Mouse (Mus musculus) stomach, postnatal 0 days (tissue): ENCODE data around the gene Susd1. TPM values are rescaled to one million over a fixed set of nuclear protein-coding genes. Genes with fewer than 3 reads are reported as not detected.

Experiments used
- ATAC-seq: fragments of 200-750 bp; cut with Nextera tagmentation; 2 replicates; pipeline ENCODE4 v1.8.0; 2017; ENCODE audit not compliant: low FRiP score, low TSS enrichment
- DNase-seq: peaks from one replicate; pipeline ENCODE4 v3.0.0-alpha.2; 2016; ENCODE audit warnings: low spot score
- H3K27ac ChIP-seq: fragments of 300-500 bp; sonication (generic); replicated peaks from 2 replicates; pipeline ENCODE4 v1.5.1; 2014; ENCODE audit warnings: mild to moderate bottlenecking, control low read depth
- H3K27me3 ChIP-seq: fragments of 300-500 bp; sonication (generic); 2 replicates; pipeline ENCODE4 v1.6.1; 2014; ENCODE audit warnings: low read length; ENCODE audit not compliant: control insufficient read depth, insufficient read depth
- H3K36me3 ChIP-seq: fragments of 300-500 bp; sonication (generic); 2 replicates; pipeline ENCODE4 v1.6.1; 2014; ENCODE audit warnings: low read length, mixed read lengths; ENCODE audit not compliant: control insufficient read depth, insufficient read depth
- H3K4me1 ChIP-seq: fragments of 300-500 bp; sonication (generic); replicated peaks from 2 replicates; pipeline ENCODE4 v1.6.1; 2014; ENCODE audit warnings: antibody characterized with exemption; ENCODE audit not compliant: control insufficient read depth, insufficient read depth
- H3K4me2 ChIP-seq: fragments of 300-500 bp; sonication (generic); replicated peaks from 2 replicates; pipeline ENCODE4 v1.6.1; 2014; ENCODE audit warnings: low read depth, mild to moderate bottlenecking, control low read depth, moderate library complexity
- H3K4me3 ChIP-seq: fragments of 300-500 bp; sonication (generic); 2 replicates; pipeline ENCODE4 v1.5.1; 2014; ENCODE audit warnings: low read depth, low read length, control low read depth
- H3K9ac ChIP-seq: fragments of 300-500 bp; sonication (generic); 2 replicates; pipeline ENCODE4 v1.6.1; 2014; ENCODE audit warnings: mild to moderate bottlenecking, low read length, control low read depth, mixed read lengths
- H3K9me3 ChIP-seq: fragments of 300-500 bp; sonication (generic); 2 replicates; pipeline ENCODE4 v1.6.1; 2016; ENCODE audit warnings: low read length; ENCODE audit not compliant: control insufficient read depth
- CTCF ChIP-seq: IDR thresholded peaks from 2 replicates; pipeline ENCODE4 v1.5.1; 2016; ENCODE audit warnings: antibody characterized with exemption, low read depth, mild to moderate bottlenecking, moderate library complexity
- EP300 ChIP-seq: optimal IDR thresholded peaks from 2 replicates; pipeline ENCODE3; 2016; ENCODE audit warnings: antibody characterized with exemption
- WGBS: fragments of 180-500 bp; shearing (Covaris S2); extraction: QIAGEN DNeasy Blood & Tissue Kit; methylation state at CpG from one replicate; pipeline ENCODE4 v1.1.7; 2014; 5-methylcytosine and 5-hydroxymethylcytosine counted together
- polyA plus RNA-seq: library from polyadenylated mRNA; unstranded; fragments of >200 nt; fragmentation: Nextera tagmentation; extraction: Ambion mirVana; gene quantifications from 2 replicates; pipeline ENCODE4 v1.2.1, GENCODE M21; 2015

Susd1 gene
- polyA plus RNA-seq, 1 experiment from 2014 or later: 3.2 TPM

DNA sequence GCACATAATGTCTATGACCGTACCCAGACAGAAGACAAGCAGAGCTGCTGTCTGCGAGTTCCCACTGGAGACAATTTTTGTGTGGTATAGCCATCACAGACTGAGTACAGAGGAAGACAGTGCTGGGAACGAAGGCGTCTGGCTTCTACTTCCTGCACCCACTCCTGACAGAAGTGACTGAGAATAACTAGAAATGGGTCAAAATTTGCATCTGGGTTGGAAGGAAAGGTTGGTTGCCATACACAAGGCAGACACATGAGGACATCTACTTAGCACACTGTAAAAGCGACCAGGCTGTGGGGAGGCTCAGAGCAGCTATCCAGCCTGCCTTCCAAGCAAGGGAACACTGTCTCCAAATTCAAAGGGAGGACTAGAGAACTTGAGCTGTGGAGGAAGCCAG, 66.5 kb downstream of the Susd1 start:
- DNase-seq (no peak), ATAC-seq (no peak)
- Histone ChIP-seq H3K4me2 (no peak overlapping the region), H3K9ac (no peak overlapping the region), H3K4me3 (no peak overlapping the region), H3K9me3 (no peaks in the 10 kb centered on the region), H3K27me3 (no peaks in the 10 kb centered on the region), H3K27ac (no peak overlapping the region), H3K4me1 (no peaks in the 10 kb centered on the region), H3K36me3 (no peaks in the 10 kb centered on the region)
- WGBS: 93% methylated on average over 5 of the region's 5 CpGs
- TF ChIP-seq EP300 (no peak), CTCF (no peak)

DNA sequence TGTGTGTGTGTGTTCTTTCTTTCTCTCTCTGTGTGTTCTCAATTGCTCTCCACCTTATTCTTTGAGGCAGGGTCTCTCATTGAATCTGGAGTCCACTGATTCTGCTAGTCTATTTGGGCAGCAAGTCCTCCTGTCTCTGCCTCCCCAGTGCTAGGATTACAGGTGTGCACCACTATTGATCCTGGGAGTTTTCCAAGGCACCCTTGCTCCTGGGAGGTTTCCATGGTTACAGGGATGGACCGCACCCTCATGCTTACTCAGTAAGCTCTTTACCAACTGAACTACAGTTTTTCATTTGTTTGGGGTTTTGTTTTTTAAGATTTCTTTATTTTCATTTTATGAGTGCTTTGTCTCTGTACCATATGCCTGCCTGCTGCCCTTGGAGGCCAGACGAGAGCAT, 68.5 kb downstream of the Susd1 start:
- 95% methylated on average over 2 of the region's 2 CpGs for WGBS
- no peak for DNase-seq
- Histone ChIP-seq H3K4me3 (no peak overlapping the region), H3K4me2 (no peak overlapping the region), H3K27me3 (no peaks in the 10 kb centered on the region), H3K9ac (no peak overlapping the region), H3K27ac (no peak overlapping the region), H3K9me3 (no peaks in the 10 kb centered on the region), H3K4me1 (no peaks in the 10 kb centered on the region), H3K36me3 (no peaks in the 10 kb centered on the region)
- ATAC-seq: no peak
- TF ChIP-seq CTCF (no peak), EP300 (no peak)

GRCm38 (mm10) chr4:59368118-59368517, 70.3 kb downstream of the Susd1 start:
- no peak for ATAC-seq
- TF ChIP-seq CTCF (no peak), EP300 (no peak)

DNA sequence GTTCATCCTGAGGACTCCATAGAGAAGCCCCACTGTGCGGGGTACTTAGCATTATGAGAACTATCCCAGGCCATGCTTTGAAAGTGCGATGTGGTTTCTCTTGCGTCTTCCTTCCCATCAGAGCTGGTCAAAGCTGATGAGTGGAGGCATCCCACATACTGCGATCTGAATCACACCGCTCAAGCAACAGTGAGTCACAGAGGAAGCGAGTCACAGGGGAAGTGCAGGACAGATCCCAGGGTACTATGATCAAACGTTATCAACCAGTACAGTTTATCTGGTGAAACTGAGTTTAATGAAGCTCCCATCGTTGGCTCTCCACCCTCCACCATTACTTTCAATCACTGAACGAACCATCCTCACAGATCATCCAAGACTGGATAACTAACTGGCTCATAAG, 72.2 kb downstream of the Susd1 start:
- no peak overlapping the region for H3K9ac ChIP-seq
- H3K9me3 ChIP-seq: no peaks in the 10 kb centered on the region
- WGBS: 86% methylated on average over 9 of the region's 9 CpGs
- no peaks in the 10 kb centered on the region for H3K27me3 ChIP-seq
- no peak overlapping the region for H3K4me3 ChIP-seq
- DNase-seq: no peak
- H3K4me2 ChIP-seq: no peak overlapping the region
- TF ChIP-seq CTCF (no peak), EP300 (no peak)
- H3K27ac ChIP-seq: no peak overlapping the region
- no peaks in the 10 kb centered on the region for H3K36me3 ChIP-seq
- H3K4me1 ChIP-seq: no peaks in the 10 kb centered on the region
- no peak for ATAC-seq

More at GRCm38 (mm10) chr4:59368118-59368517, 70.3 kb downstream of the Susd1 start:
- Histone ChIP-seq H3K27ac (no peak overlapping the region), H3K9ac (no peak overlapping the region), H3K27me3 (no peaks in the 10 kb centered on the region), H3K4me1 (no peaks in the 10 kb centered on the region), H3K36me3 (no peaks in the 10 kb centered on the region), H3K9me3 (no peaks in the 10 kb centered on the region), H3K4me2 (no peak overlapping the region), H3K4me3 (no peak overlapping the region)
- WGBS: 82% methylated on average over 9 of the region's 9 CpGs
- DNase-seq: no peak

DNA sequence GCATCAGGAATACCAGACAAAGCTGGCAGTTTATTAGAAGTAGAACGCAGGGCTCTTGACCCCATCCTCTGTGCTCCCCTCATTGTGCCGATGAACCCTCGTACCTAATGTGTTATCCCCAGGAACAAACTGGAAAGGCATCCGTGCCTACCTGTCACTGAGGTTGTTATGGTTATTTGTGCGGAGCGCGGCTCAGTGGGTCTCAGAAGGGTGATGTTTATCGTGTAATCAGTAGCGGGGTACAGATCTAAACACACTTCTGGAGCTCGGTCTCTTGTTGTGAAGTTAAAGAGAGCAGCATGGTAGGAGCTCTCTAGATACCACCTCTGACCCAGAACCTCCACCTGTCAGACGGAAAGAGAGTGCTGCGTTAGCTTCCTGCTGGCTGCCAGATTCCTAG, 72.9 kb downstream of the Susd1 start:
- no peaks in the 10 kb centered on the region for H3K4me1 ChIP-seq
- no peak overlapping the region for H3K27ac ChIP-seq
- no peak overlapping the region for H3K4me3 ChIP-seq
- no peaks in the 10 kb centered on the region for H3K36me3 ChIP-seq
- WGBS: 89% methylated on average over 12 of the region's 12 CpGs
- H3K27me3 ChIP-seq: no peaks in the 10 kb centered on the region
- TF ChIP-seq CTCF: no peak
- TF ChIP-seq EP300: no peak
- H3K9ac ChIP-seq: no peak overlapping the region
- no peak for DNase-seq
- H3K4me2 ChIP-seq: no peak overlapping the region
- H3K9me3 ChIP-seq: no peaks in the 10 kb centered on the region
- ATAC-seq: no peak

- Histone ChIP-seq H3K4me3 (no peak overlapping the region), H3K27ac (peak overlapping the region; percentile 40; the same call in 1 of the 2 replicates), H3K36me3 (no peaks in the 10 kb centered on the region), H3K4me2 (no peak overlapping the region), H3K9me3 (no peaks in the 10 kb centered on the region), H3K9ac (no peak overlapping the region), H3K4me1 (no peaks in the 10 kb centered on the region), H3K27me3 (no peaks in the 10 kb centered on the region)
- DNase-seq (no peak), ATAC-seq (no peak)
- WGBS: 56% methylated on average over 10 of the region's 10 CpGs
- TF ChIP-seq CTCF: no peak
- TF ChIP-seq EP300: no peak
Measured at GRCm38 (mm10) chr4:59364229-59365173, 73.9 kb downstream of the Susd1 start.
